Mouse (Mus musculus) kidney, postnatal 14 days (tissue): ENCODE measurements around the gene Mrps36.
"Not testable (repeated sequence)": the region's sequence is repeated elsewhere in the genome, so short reads cannot be mapped to it uniquely, and the experiment has no call there.

Source experiments
- DNase-seq: peaks from one replicate; pipeline ENCODE4 v3.0.0; 2022; ENCODE audit warnings: mixed read lengths

The Mrps36 gene

GRCm38 (mm10) chr13:100744036-100744744, at the start of gene Mrps36:
TSS of gene Mrps36 (minus strand) at chr13:100744659.
- DNase-seq: peak; percentile 96

- no peak for DNase-seq
Measured at GRCm38 (mm10) chr13:100789083-100789482, 44.6 kb upstream of the Mrps36 start.

DNA sequence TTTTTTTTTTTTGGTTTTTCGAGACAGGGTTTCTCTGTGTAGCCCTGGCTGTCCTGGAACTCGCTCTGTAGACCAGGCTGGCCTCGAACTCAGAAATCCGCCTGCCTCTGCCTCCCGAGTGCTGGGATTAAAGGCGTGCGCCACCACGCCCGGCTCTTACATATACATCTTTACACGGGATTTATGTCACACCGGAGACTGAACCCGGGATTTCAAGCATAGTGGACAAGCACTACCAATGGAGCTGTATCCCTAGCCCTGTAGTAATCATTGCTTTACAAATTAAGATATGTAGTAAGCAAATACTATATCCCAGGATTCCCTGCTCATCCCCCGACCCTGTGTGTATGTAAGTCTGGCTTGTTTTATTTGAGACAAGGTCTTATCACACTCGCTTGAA, 43.6 kb upstream of the Mrps36 start:
- not testable (repeated sequence) for DNase-seq

- peak; percentile 55 for DNase-seq
Measured at GRCm38 (mm10) chr13:100787316-100788010, 43.0 kb upstream of the Mrps36 start.

GRCm38 (mm10) chr13:100786414-100786867, 42.0 kb upstream of the Mrps36 start, which contains the start of gene Ccnb1:
TSS of gene Ccnb1 (minus strand) at chr13:100786570.
- peak; percentile 95 for DNase-seq

- DNase-seq: no peak
Measured at GRCm38 (mm10) chr13:100785806-100786413, 41.5 kb upstream of the Mrps36 start.

GRCm38 (mm10) chr13:100777491-100777890, 33.0 kb upstream of the Mrps36 start:
- DNase-seq: no peak

DNA sequence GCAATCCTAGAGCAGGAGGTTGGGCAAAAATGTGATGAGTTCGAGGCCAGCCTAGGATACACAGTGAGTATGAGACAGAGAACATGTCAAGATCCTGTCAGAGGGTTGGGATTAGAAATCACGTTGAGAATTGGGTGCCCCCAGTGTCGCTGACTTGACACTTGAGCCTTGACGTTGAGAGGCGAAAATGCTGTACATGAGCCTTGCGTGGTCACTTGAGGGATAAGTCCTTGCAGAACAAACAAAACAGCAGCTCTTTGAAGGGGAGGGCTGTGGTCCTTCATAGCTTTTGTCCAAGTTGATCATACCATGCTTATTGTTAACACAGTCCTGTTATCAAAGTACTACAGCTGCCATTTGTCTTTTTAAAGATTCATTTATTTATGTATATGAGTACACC, 32.3 kb upstream of the Mrps36 start:
- no peak for DNase-seq

DNA sequence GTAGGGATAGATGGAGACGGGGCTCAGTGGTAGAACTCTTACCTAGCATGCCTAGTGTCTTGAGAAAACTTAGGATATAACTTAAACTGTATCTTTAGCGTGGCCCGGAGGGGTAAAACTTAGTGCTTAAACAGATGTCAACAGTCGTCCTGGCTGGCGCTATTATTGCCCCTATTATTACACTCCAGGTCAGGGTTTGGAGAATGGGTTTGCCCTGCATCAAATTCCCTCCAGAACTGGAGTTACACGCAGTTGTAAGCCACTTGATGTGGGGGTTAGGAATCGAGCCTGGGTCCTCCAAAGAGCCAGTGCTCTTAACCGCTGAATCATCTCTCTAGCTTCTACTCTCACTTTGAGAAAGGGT, 31.6 kb upstream of the Mrps36 start:
- no peak for DNase-seq

DNA sequence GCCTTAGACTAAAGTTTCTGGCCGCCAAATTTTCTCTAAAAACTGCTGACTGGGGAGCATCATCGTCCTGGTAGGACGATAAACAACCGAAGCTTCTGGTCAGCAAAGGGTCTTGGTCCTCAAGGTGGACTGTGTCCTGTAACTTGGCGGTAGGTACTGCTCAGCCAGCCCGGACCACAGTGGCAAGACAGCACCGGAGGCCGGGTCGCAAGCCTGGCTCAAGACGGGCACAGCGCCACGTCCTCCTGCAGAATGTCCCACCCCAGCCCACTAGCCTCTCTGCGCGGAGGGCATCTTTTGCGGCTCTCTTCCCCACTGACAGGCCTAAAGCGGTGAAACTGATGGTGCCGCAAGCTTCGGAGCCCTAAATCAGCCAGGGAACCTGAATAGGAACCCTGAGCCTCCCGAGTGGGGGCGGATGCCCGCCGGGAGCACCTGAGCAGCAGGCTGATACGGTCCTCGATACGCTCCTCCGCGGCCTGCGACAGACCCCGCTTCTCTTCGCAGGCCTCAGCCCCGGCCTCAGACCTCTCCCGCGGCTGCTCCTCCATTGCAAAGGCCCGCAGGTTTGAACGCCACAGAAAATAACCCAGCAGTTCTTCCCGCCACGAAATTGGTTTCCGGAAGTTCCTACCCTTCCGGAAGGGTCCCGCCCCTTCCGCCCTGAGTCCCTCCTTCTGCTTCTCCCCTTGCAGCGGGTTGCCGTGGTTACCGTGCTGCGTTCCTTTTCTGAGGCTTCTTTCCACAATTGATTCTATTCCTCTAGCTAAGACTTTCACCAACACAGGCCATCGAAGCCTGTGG, 31.0 kb upstream of the Mrps36 start, which contains the start of gene Cenph:
Gene Cenph, minus strand, starts transcription at position 648 of the 804 bp plus-strand sequence.
- peak; percentile 89 for DNase-seq

DNA sequence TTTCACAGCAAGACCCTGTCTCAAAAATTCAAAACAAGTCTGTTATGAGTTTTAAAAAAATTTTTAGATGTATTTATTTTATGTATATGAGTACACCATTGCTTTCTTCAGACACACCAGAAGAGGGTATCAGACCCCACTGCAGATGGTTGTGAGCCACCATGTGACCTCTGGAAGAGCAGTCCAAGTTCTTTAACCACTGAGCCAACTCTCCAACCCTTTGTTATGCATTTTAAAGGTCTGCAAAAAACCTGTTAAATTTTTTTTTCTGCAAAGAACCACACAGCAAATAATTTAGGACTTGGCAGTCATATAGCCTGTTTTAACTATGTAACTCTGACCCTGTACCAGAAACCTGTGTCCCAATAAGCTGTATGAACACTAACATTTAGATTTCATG, 30.2 kb upstream of the Mrps36 start:
- DNase-seq: no peak

DNA sequence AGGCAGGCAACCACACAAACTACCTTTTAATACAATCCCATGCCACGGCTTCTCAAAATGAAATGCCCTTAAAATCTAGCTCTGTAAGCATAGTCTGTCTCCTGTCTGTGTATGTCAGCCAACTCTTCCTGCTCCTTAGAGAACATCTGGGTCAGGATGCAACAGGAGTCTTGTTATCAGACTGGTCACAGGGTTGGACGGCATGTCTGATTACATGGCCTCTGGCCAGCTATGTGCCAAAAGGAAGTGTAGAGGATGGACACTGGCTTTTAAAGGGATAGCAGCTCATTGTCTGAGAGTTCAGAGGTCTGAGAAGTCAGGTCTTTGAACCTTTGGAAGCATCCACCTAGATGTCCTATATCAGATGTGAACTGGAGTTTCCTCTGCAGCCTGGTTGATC, 10.9 kb upstream of the Mrps36 start:
- no peak for DNase-seq

- no peak for DNase-seq
Measured at GRCm38 (mm10) chr13:100754186-100754585, 9.7 kb upstream of the Mrps36 start.

GRCm38 (mm10) chr13:100753011-100753410, 8.6 kb upstream of the Mrps36 start:
- DNase-seq: no peak

DNA sequence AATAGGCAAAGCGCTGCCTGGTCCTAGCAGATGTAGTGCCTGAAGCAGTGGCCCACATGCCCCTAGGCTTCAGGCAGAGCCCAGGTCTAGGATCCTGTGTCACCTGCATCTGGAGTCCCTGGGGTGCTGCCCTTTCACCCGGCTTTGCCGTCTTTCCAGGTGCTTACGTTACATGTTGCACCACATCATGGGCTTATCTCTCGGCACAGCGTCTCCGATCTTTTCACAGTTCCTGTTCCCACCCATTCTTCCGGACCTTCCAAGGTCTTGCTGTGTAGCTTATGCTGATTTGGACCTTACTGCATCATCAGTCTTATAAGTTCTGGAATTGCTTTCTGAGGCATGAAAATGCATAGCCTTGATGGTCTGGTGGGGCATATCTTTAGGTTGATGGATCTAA, 8.1 kb upstream of the Mrps36 start:
- DNase-seq: no peak

GRCm38 (mm10) chr13:100751402-100751801, 6.9 kb upstream of the Mrps36 start:
- DNase-seq: no peak

DNA sequence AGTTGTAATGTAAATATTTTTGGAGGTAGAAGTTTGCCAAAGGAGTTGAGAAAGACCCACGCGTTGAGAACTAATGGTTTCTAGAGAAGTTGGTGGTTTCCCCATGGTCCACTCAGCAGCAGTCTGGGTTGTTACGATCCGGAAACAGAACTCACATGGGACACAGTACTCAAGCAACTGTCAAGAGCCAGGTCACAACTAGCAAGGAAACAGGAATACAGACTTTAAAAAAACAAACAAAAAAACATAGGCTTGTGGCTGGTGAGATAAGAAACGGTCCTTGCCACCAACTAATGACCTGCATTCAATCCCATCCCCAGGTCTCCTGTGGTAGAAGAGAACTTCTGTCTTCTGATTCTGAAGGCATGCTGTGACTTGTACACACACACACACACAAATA, 6.3 kb upstream of the Mrps36 start:
- DNase-seq: no peak

GRCm38 (mm10) chr13:100748638-100749037, 4.2 kb upstream of the Mrps36 start:
- DNase-seq: no peak

DNA sequence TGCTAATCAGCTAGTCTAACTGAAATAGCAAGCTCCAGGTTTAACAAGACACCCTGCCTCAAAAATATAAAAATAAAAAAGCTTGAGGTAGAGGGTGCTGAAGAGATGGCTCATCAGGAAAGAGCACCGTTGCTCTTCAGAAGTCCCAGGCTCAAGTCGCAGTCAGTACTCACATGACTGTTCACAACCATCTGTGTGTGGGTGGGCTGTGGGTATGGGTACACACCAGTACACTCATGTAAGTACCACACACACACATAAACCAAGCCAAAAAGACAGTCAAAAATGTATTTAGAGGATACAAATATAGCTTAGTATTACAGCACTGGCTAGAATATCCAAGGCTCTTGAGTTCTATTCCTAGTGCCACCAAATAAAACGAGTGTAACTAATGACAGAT, 1.6 kb upstream of the Mrps36 start:
- DNase-seq: no peak

DNA sequence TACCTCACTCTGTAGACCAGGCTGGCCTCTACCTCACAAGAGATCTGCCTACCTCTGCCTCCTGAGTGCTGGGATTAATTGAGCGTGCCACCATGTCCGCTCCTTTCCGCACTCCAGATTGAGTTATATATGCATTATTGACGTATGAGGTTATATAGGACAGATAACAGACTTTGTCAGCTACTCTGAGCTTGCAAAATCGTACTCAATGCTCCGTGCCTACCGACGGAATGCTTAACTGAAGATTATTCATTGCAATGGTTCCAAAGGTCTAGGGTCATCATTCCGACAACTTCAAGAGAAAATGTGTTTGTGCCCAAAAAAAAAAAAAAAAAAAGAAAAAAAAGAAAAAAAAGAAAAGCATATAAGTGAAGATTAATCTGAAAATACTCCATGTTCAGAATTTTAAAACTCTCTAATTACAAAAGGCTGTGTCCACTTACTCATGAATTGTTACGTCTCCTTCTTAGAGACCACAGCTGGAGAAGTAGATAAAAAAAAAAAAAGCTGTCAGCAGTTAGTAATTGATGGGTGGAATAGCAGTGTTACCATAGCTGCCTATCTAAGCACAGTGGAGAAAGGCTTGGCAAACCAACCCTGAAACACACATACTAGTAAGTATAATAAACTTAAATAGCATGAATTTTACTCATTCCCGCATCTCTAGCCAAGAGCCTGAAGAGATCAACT, 968 bp downstream of the Mrps36 start:
- DNase-seq: peak; percentile 37

DNA sequence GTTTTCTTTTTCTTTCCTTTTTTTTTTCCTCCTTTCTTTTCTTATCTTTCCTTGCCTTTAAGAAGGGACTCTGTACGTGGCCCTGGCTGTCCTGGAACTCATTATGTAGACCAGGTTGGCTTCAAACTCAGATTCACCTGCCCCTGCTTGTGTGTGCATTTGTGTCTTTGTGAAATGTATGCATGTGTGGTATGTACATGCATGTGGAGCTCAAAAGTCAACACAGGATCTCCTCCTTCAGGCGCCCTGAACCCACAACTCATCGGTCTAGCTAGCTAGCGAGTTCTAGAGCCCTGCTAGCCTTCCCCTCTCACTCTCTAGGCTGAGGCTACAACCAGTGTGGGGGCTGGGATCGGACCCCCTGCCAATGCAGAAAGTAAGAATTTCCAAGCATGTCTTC, 1.6 kb downstream of the Mrps36 start:
- no peak for DNase-seq

DNA sequence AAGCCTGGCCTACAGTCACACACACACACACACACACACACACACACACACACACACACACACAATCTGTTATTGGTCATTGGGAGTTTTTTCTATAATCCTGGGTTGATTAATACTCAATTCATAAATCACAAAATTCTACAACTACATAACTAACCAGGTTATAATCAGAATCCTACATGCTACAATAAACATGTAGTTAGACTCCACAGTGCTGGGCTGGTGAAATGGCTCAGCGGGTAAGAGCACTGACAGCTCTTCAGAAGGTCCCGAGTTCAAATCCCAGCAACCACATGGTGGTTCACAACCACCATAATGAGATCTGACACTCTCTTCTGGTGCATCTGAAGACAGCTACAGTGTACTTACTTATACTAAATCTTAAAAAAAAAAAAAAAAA, 11.7 kb downstream of the Mrps36 start:
- no peak for DNase-seq
